Mouse (Mus musculus): ENCODE measurements at regions not wholly inside any gene's neighbourhood (a gene's known extent, or its start where the extent isn't known, plus 50 kb on each side); places are given as distances from the start of the nearest gene placed in this dataset.
A peak's percentile ranks its signal among the peaks of the same experiment; 100 is the strongest.

- Histone ChIP-seq H3K4me1 (replicated peaks; ENCODE audit: control insufficient read depth, insufficient read depth, low read length) (no peaks in the 10 kb centered on the region), H3K4me2 (no peak overlapping the region), H3K9ac (ENCODE audit: low read depth, low read length) (no peak overlapping the region), H3K27ac (ENCODE audit: low read depth, low read length) (no peak overlapping the region), H3K36me3 (ENCODE audit: control insufficient read depth, insufficient read depth, low read length) (no peaks in the 10 kb centered on the region), H3K27me3 (replicated peaks; ENCODE audit: control insufficient read depth, insufficient read depth, low read length) (no peaks in the 10 kb centered on the region), H3K4me3 (ENCODE audit: low read depth, low read length) (no peak overlapping the region), H3K9me3 (ENCODE audit: control insufficient read depth, low read length) (no peaks in the 10 kb centered on the region)
- ATAC-seq (replicated peaks; ENCODE audit: low FRiP score): no peak
- WGBS: 55% methylated on average over 4 of the region's 4 CpGs
- no peak for DNase-seq (ENCODE audit: low spot score)
These were observed 115.2 kb upstream of the Nav3 start for GRCm38 (mm10) chr10:110571179-110571578.

GRCm38 (mm10) chr10:110573530-110573929, 117.5 kb upstream of the Nav3 start:
- Histone ChIP-seq H3K4me2 (no peak overlapping the region), H3K4me3 (ENCODE audit: low read depth, low read length) (no peak overlapping the region), H3K36me3 (ENCODE audit: control insufficient read depth, insufficient read depth, low read length) (no peaks in the 10 kb centered on the region), H3K9ac (ENCODE audit: low read depth, low read length) (no peak overlapping the region), H3K27me3 (replicated peaks; ENCODE audit: control insufficient read depth, insufficient read depth, low read length) (no peaks in the 10 kb centered on the region), H3K9me3 (ENCODE audit: control insufficient read depth, low read length) (no peaks in the 10 kb centered on the region), H3K27ac (ENCODE audit: low read depth, low read length) (no peak overlapping the region), H3K4me1 (replicated peaks; ENCODE audit: control insufficient read depth, insufficient read depth, low read length) (no peaks in the 10 kb centered on the region)
- DNase-seq (ENCODE audit: low spot score): no peak
- WGBS: 70% methylated on average over 7 of the region's 7 CpGs
- no peak for ATAC-seq (replicated peaks; ENCODE audit: low FRiP score)

- H3K27ac ChIP-seq (ENCODE audit: low read depth, low read length): no peak overlapping the region
- H3K4me1 ChIP-seq (replicated peaks; ENCODE audit: control insufficient read depth, insufficient read depth, low read length): no peaks in the 10 kb centered on the region
- ATAC-seq (replicated peaks; ENCODE audit: low FRiP score) (no peak), DNase-seq (ENCODE audit: low spot score) (no peak)
- no peaks in the 10 kb centered on the region for H3K27me3 ChIP-seq (replicated peaks; ENCODE audit: control insufficient read depth, insufficient read depth, low read length)
- H3K9me3 ChIP-seq (ENCODE audit: control insufficient read depth, low read length): no peaks in the 10 kb centered on the region
- WGBS: 57% methylated on average over 8 of the region's 8 CpGs
- no peak overlapping the region for H3K4me2 ChIP-seq
- H3K4me3 ChIP-seq (ENCODE audit: low read depth, low read length): no peak overlapping the region
- H3K9ac ChIP-seq (ENCODE audit: low read depth, low read length): no peak overlapping the region
- no peaks in the 10 kb centered on the region for H3K36me3 ChIP-seq (ENCODE audit: control insufficient read depth, insufficient read depth, low read length)
These were observed 130.0 kb upstream of the Nav3 start for GRCm38 (mm10) chr10:110586029-110586428.

GRCm38 (mm10) chr10:110586507-110586906, 130.5 kb upstream of the Nav3 start:
- no peak overlapping the region for H3K4me3 ChIP-seq (ENCODE audit: low read depth, low read length)
- DNase-seq (ENCODE audit: low spot score): no peak
- H3K27me3 ChIP-seq (replicated peaks; ENCODE audit: control insufficient read depth, insufficient read depth, low read length): no peaks in the 10 kb centered on the region
- no peaks in the 10 kb centered on the region for H3K36me3 ChIP-seq (ENCODE audit: control insufficient read depth, insufficient read depth, low read length)
- no peaks in the 10 kb centered on the region for H3K4me1 ChIP-seq (replicated peaks; ENCODE audit: control insufficient read depth, insufficient read depth, low read length)
- H3K27ac ChIP-seq (ENCODE audit: low read depth, low read length): no peak overlapping the region
- no peaks in the 10 kb centered on the region for H3K9me3 ChIP-seq (ENCODE audit: control insufficient read depth, low read length)
- H3K4me2 ChIP-seq: no peak overlapping the region
- ATAC-seq (replicated peaks; ENCODE audit: low FRiP score): no peak
- H3K9ac ChIP-seq (ENCODE audit: low read depth, low read length): no peak overlapping the region
- 61% methylated on average over 6 of the region's 6 CpGs for WGBS

DNA sequence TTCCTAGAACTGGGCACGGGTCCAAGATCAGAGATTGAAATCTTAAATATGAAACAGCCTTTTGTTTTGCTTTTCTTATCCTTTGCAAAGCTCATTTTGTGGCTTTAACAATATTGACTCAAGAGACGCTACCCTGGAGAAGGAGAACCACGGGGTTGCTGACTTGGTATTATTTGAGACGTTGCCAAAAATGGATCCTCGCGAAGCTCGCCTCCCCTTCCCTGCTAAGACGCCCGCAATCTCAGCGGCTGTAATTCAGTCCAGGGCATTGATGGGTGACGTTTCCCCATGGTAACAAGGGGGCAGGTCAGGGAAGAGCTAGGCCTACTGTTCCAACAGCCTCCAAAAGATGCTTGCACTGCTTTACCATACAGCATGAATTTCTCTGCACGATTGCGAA, 131.5 kb upstream of the Nav3 start:
- Histone ChIP-seq H3K27me3 (replicated peaks; ENCODE audit: control insufficient read depth, insufficient read depth, low read length) (no peaks in the 10 kb centered on the region), H3K36me3 (ENCODE audit: control insufficient read depth, insufficient read depth, low read length) (no peaks in the 10 kb centered on the region), H3K9ac (ENCODE audit: low read depth, low read length) (no peak overlapping the region), H3K9me3 (ENCODE audit: control insufficient read depth, low read length) (no peaks in the 10 kb centered on the region), H3K4me3 (ENCODE audit: low read depth, low read length) (no peak overlapping the region), H3K4me2 (no peak overlapping the region), H3K27ac (ENCODE audit: low read depth, low read length) (no peak overlapping the region), H3K4me1 (replicated peaks; ENCODE audit: control insufficient read depth, insufficient read depth, low read length) (no peaks in the 10 kb centered on the region)
- WGBS: 83% methylated on average over 13 of the region's 13 CpGs
- no peak for ATAC-seq (replicated peaks; ENCODE audit: low FRiP score)
- no peak for DNase-seq (ENCODE audit: low spot score)

GRCm38 (mm10) chr10:110600352-110600853, 144.4 kb upstream of the Nav3 start:
- ATAC-seq (replicated peaks; ENCODE audit: low FRiP score) (peak; percentile 58), DNase-seq (ENCODE audit: low spot score) (no peak)
- Histone ChIP-seq H3K4me3 (ENCODE audit: low read depth, low read length) (no peak overlapping the region), H3K27me3 (replicated peaks; ENCODE audit: control insufficient read depth, insufficient read depth, low read length) (no peaks in the 10 kb centered on the region), H3K36me3 (ENCODE audit: control insufficient read depth, insufficient read depth, low read length) (no peaks in the 10 kb centered on the region), H3K9ac (ENCODE audit: low read depth, low read length) (no peak overlapping the region), H3K4me2 (no peak overlapping the region), H3K4me1 (replicated peaks; ENCODE audit: control insufficient read depth, insufficient read depth, low read length) (no peaks in the 10 kb centered on the region), H3K27ac (ENCODE audit: low read depth, low read length) (no peak overlapping the region), H3K9me3 (ENCODE audit: control insufficient read depth, low read length) (no peaks in the 10 kb centered on the region)
- WGBS: 51% methylated on average over 11 of the region's 11 CpGs

GRCm38 (mm10) chr10:110610336-110610735, 134.9 kb upstream of the E2f7 start:
- 80% methylated on average over 9 of the region's 9 CpGs for WGBS
- DNase-seq (ENCODE audit: low spot score) (no peak), ATAC-seq (replicated peaks; ENCODE audit: low FRiP score) (no peak)
- Histone ChIP-seq H3K9me3 (ENCODE audit: control insufficient read depth, low read length) (no peaks in the 10 kb centered on the region; the same call in none of the 2 replicates), H3K9ac (ENCODE audit: low read depth, low read length) (no peak overlapping the region), H3K36me3 (ENCODE audit: control insufficient read depth, insufficient read depth, low read length) (no peaks in the 10 kb centered on the region), H3K27ac (ENCODE audit: low read depth, low read length) (no peak overlapping the region), H3K4me3 (ENCODE audit: low read depth, low read length) (no peak overlapping the region), H3K4me1 (replicated peaks; ENCODE audit: control insufficient read depth, insufficient read depth, low read length) (no peaks in the 10 kb centered on the region), H3K4me2 (no peak overlapping the region), H3K27me3 (replicated peaks; ENCODE audit: control insufficient read depth, insufficient read depth, low read length) (no peaks in the 10 kb centered on the region)

- ATAC-seq (replicated peaks; ENCODE audit: low FRiP score): no peak
- DNase-seq (ENCODE audit: low spot score): no peak
These were observed 128.2 kb upstream of the E2f7 start for GRCm38 (mm10) chr10:110617004-110617403.

DNA sequence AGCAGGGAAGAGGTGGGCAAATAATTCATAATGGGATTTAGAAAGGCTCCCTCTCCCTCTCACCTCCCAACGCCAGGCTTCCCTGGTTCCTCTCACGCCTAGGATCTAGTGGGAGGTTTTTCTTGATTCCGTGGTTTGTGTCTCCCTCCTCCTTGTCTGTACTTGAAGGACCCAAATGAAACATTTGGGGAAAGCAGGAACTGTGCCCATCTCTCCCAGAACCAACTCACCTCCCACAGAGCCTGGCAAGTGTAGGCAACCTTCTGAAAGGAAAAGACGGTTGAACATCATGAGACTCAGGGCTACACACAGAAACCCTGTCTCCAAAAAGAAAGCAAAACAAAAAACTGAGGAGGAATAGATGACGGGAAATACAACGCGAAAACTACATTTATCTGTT, 126.0 kb upstream of the E2f7 start:
- no peak overlapping the region for H3K9ac ChIP-seq (ENCODE audit: low read depth, low read length)
- ATAC-seq (replicated peaks; ENCODE audit: low FRiP score): no peak
- H3K27ac ChIP-seq (ENCODE audit: low read depth, low read length): no peak overlapping the region
- H3K27me3 ChIP-seq (replicated peaks; ENCODE audit: control insufficient read depth, insufficient read depth, low read length): no peaks in the 10 kb centered on the region
- H3K4me3 ChIP-seq (ENCODE audit: low read depth, low read length): no peak overlapping the region
- DNase-seq (ENCODE audit: low spot score): no peak
- H3K4me1 ChIP-seq (replicated peaks; ENCODE audit: control insufficient read depth, insufficient read depth, low read length): no peaks in the 10 kb centered on the region
- 77% methylated on average over 7 of the region's 7 CpGs for WGBS
- H3K4me2 ChIP-seq: no peak overlapping the region
- H3K9me3 ChIP-seq (ENCODE audit: control insufficient read depth, low read length): no peaks in the 10 kb centered on the region; the same call in 1 of the 2 replicates
- no peaks in the 10 kb centered on the region for H3K36me3 ChIP-seq (ENCODE audit: control insufficient read depth, insufficient read depth, low read length)

More at GRCm38 (mm10) chr10:110617004-110617403, 128.2 kb upstream of the E2f7 start:
- Histone ChIP-seq H3K27me3 (replicated peaks; ENCODE audit: control insufficient read depth, insufficient read depth, low read length) (no peaks in the 10 kb centered on the region), H3K27ac (ENCODE audit: low read depth, low read length) (no peak overlapping the region), H3K4me2 (no peak overlapping the region), H3K4me1 (replicated peaks; ENCODE audit: control insufficient read depth, insufficient read depth, low read length) (no peaks in the 10 kb centered on the region), H3K36me3 (ENCODE audit: control insufficient read depth, insufficient read depth, low read length) (no peaks in the 10 kb centered on the region), H3K9ac (ENCODE audit: low read depth, low read length) (no peak overlapping the region), H3K9me3 (ENCODE audit: control insufficient read depth, low read length) (no peaks in the 10 kb centered on the region; the same call in none of the 2 replicates), H3K4me3 (ENCODE audit: low read depth, low read length) (no peak overlapping the region)
- 21% methylated on average over 1 of the region's 1 CpGs for WGBS

Data from liver, embryonic 11.5 days (tissue).